Mouse (Mus musculus) forebrain, postnatal 0 days (tissue): ENCODE data around the gene Pla2g7. TPM values are rescaled to one million over a fixed set of nuclear protein-coding genes. Genes with fewer than 3 reads are reported as not detected.

Experiments
- ATAC-seq: fragments of 200-750 bp; cut with Nextera tagmentation; 2 replicates; pipeline ENCODE4 v1.8.0; 2017; ENCODE audit warnings: mild to moderate bottlenecking, moderate library complexity
- DNase-seq: peaks from one replicate; pipeline ENCODE4 v3.0.0-alpha.2; 2015
- H3K27ac ChIP-seq: fragments of 300-500 bp; sonication (generic); 2 replicates; pipeline ENCODE4 v1.5.1; 2014; ENCODE audit warnings: low read depth, mild to moderate bottlenecking, antibody characterized with exemption, low read length, moderate library complexity, mixed read lengths
- H3K27me3 ChIP-seq: fragments of 300-500 bp; sonication (generic); 2 replicates; pipeline ENCODE4 v1.6.1; 2014; ENCODE audit warnings: mild to moderate bottlenecking, low read length, mixed read lengths; ENCODE audit not compliant: insufficient read depth
- H3K36me3 ChIP-seq: fragments of 300-500 bp; sonication (generic); 2 replicates; pipeline ENCODE4 v1.6.1; 2014; ENCODE audit warnings: mild to moderate bottlenecking, moderate library complexity; ENCODE audit not compliant: insufficient read depth
- H3K4me1 ChIP-seq: fragments of 300-500 bp; sonication (generic); 2 replicates; pipeline ENCODE4 v1.6.1; 2014; ENCODE audit warnings: antibody characterized with exemption; ENCODE audit not compliant: insufficient read depth
- H3K4me2 ChIP-seq: fragments of 300-500 bp; sonication (generic); 2 replicates; pipeline ENCODE4 v1.6.1; 2014; ENCODE audit warnings: low read depth, mild to moderate bottlenecking, moderate library complexity
- H3K4me3 ChIP-seq: fragments of 300-500 bp; sonication (generic); 2 replicates; pipeline ENCODE4 v1.5.1; 2014; ENCODE audit warnings: low read depth, low read length, mixed read lengths
- H3K9ac ChIP-seq: fragments of 300-500 bp; sonication (generic); 2 replicates; pipeline ENCODE4 v1.6.1; 2014; ENCODE audit warnings: mild to moderate bottlenecking
- H3K9me3 ChIP-seq: fragments of 300-500 bp; sonication (generic); 2 replicates; pipeline ENCODE4 v1.6.1; 2016; ENCODE audit warnings: low read length
- CTCF ChIP-seq: sonication (generic); IDR thresholded peaks from 2 replicates; pipeline ENCODE4 v1.5.1; 2016; ENCODE audit warnings: antibody characterized with exemption, control low read depth, low read depth
- WGBS: fragments of 180-500 bp; shearing (Covaris S2); extraction: QIAGEN DNeasy Blood & Tissue Kit; methylation state at CpG from one replicate; pipeline ENCODE4 v1.1.7; 2014; 5-methylcytosine and 5-hydroxymethylcytosine counted together
- polyA plus RNA-seq: library from polyadenylated mRNA; unstranded; fragments of >200 nt; fragmentation: Nextera tagmentation; extraction: Ambion mirVana; gene quantifications from 2 replicates; pipeline ENCODE4 v1.2.1, GENCODE M21; 2015
- total RNA-seq: library from RNA; depleted of rRNA; stranded (reverse); fragments of >200 nt; gene quantifications from 2 replicates; pipeline ENCODE4 v1.2.3, GENCODE M21; 2014

Pla2g7 gene
- total and polyA plus RNA-seq, 2 experiments from 2014 or later, result 26.8 to 76.9 TPM

GRCm38 (mm10) chr17:43538767-43539166 lies 29.1 kb upstream of the Pla2g7 start:
- DNase-seq (no peak), ATAC-seq (no peak)
- 92% methylated on average over 3 of the region's 3 CpGs for WGBS
- Histone ChIP-seq H3K4me2 (no peak overlapping the region), H3K36me3 (no peaks in the 10 kb centered on the region), H3K4me3 (no peak overlapping the region), H3K27ac (no peak overlapping the region), H3K27me3 (no peaks in the 10 kb centered on the region), H3K4me1 (0 out of 2 replicates have a peak, but pooled peaks cover 2% of the 10 kb centered on the region), H3K9me3 (no peaks in the 10 kb centered on the region), H3K9ac (no peak overlapping the region)
- no peak for TF ChIP-seq CTCF

GRCm38 (mm10) chr17:43543539-43543938 lies 24.4 kb upstream of the Pla2g7 start, which contains the start of gene Ankrd66:
Gene Ankrd66, minus strand, starts transcription at chr17:43543639.
- 84% methylated on average over 1 of the region's 1 CpGs for WGBS
- DNase-seq, result no peak
- no peaks in the 10 kb centered on the region for H3K9me3 ChIP-seq
- H3K4me3 ChIP-seq, result no peak within 1 kb of the TSS
- no peaks in the 10 kb centered on the region for H3K4me1 ChIP-seq
- no peak for TF ChIP-seq CTCF
- no peak within 1 kb of the TSS for H3K27ac ChIP-seq
- no peak within 1 kb of the TSS for H3K4me2 ChIP-seq
- no peaks in the 10 kb centered on the region for H3K27me3 ChIP-seq
- ATAC-seq, result no peak
- H3K36me3 ChIP-seq, result no peaks in the 10 kb centered on the region
- H3K9ac ChIP-seq, result no peak within 1 kb of the TSS

GRCm38 (mm10) chr17:43544040-43544439 lies 23.9 kb upstream of the Pla2g7 start:
- DNase-seq, result no peak
- no peak overlapping the region for H3K9ac ChIP-seq
- no peaks in the 10 kb centered on the region for H3K36me3 ChIP-seq
- H3K9me3 ChIP-seq, result no peaks in the 10 kb centered on the region
- no peak overlapping the region for H3K4me3 ChIP-seq
- ATAC-seq, result no peak
- WGBS, result 91% methylated on average over 4 of the region's 4 CpGs
- no peaks in the 10 kb centered on the region for H3K27me3 ChIP-seq
- H3K4me2 ChIP-seq, result no peak overlapping the region
- H3K27ac ChIP-seq, result no peak overlapping the region
- no peaks in the 10 kb centered on the region for H3K4me1 ChIP-seq
- TF ChIP-seq CTCF, result no peak

- 46% methylated on average over 3 of the region's 3 CpGs for WGBS
- no peaks in the 10 kb centered on the region for H3K27me3 ChIP-seq
- ATAC-seq (no peak; the same call in 1 of the 2 replicates), DNase-seq (no peak)
- H3K4me2 ChIP-seq, result no peak overlapping the region
- no peak for TF ChIP-seq CTCF
- no peak overlapping the region for H3K27ac ChIP-seq
- no peaks in the 10 kb centered on the region for H3K36me3 ChIP-seq
- no peaks in the 10 kb centered on the region for H3K4me1 ChIP-seq
- no peaks in the 10 kb centered on the region for H3K9me3 ChIP-seq
- H3K4me3 ChIP-seq, result no peak overlapping the region
- no peak overlapping the region for H3K9ac ChIP-seq
These were observed 16.7 kb upstream of the Pla2g7 start for GRCm38 (mm10) chr17:43551122-43551630.

GRCm38 (mm10) chr17:43554516-43555403 lies 13.1 kb upstream of the Pla2g7 start:
- Histone ChIP-seq H3K27ac (no peak overlapping the region), H3K4me2 (no peak overlapping the region), H3K4me1 (no peaks in the 10 kb centered on the region), H3K4me3 (no peak overlapping the region), H3K36me3 (no peaks in the 10 kb centered on the region), H3K9ac (no peak overlapping the region), H3K27me3 (no peaks in the 10 kb centered on the region), H3K9me3 (no peaks in the 10 kb centered on the region)
- ATAC-seq (no peak), DNase-seq (no peak)
- TF ChIP-seq CTCF, result no peak
- WGBS, result 89% methylated on average over 12 of the region's 12 CpGs

GRCm38 (mm10) chr17:43557104-43557503 lies 10.8 kb upstream of the Pla2g7 start:
- no peak for DNase-seq
- peaks cover 3% of the 10 kb centered on the region; the same call in 1 of the 2 replicates for H3K9me3 ChIP-seq
- H3K9ac ChIP-seq, result no peak overlapping the region
- H3K4me3 ChIP-seq, result no peak overlapping the region
- no peaks in the 10 kb centered on the region for H3K4me1 ChIP-seq
- no peak for TF ChIP-seq CTCF
- no peak overlapping the region for H3K27ac ChIP-seq
- 75% methylated on average over 4 of the region's 4 CpGs for WGBS
- no peak for ATAC-seq
- H3K36me3 ChIP-seq, result no peaks in the 10 kb centered on the region
- H3K4me2 ChIP-seq, result no peak overlapping the region
- no peaks in the 10 kb centered on the region for H3K27me3 ChIP-seq

- Histone ChIP-seq H3K4me2 (no peak overlapping the region), H3K27me3 (no peaks in the 10 kb centered on the region), H3K4me1 (no peaks in the 10 kb centered on the region), H3K27ac (no peak overlapping the region), H3K36me3 (no peaks in the 10 kb centered on the region), H3K4me3 (no peak overlapping the region), H3K9me3 (peaks cover 8% of the 10 kb centered on the region; the same call in 1 of the 2 replicates), H3K9ac (no peak overlapping the region)
- WGBS, result 37% methylated on average over 6 of the region's 6 CpGs
- no peak for TF ChIP-seq CTCF
- ATAC-seq (peak; percentile 89), DNase-seq (peak; percentile 65)
These were observed 10.3 kb upstream of the Pla2g7 start for GRCm38 (mm10) chr17:43557541-43558090.
